Mouse (Mus musculus): ENCODE results near the gene Rhbdf1.

DNA sequence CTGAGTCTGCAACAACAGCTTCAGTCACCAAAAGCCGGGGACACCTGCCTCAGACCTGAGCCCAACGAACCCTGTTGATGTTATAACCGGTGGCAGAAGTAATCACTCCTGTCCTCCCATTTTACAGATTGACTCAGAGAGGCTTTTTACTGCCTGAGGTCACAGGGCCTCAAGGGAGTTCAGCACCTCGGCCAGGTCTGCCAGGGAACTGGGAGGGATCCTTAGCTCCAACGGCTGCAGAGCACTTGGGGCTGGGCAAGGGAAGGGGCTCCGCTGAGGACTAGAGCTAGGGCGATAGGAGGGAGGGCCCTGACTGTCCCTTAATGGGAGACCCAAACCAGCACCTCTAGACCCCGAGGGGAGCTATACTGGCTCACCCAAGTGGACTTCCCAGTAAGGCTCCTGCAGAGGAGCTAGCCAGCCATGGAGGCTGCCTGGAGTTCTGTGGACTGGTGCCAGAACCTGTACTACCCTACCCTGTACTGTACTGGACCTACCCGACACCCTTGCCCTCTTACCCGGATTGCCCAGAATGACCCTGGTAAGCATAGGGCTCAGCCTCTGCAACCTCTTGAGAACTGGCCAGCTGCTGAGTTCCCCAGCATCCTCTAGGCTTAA, 1.4 kb downstream of the Rhbdf1 start:
- TF ChIP-seq CTCF (IDR thresholded peaks at IDR 0.05; ENCODE audit: low read depth): no peak
- no peak for TF ChIP-seq EP300 (IDR thresholded peaks at IDR 0.05; ENCODE audit: low read depth)
